Mouse (Mus musculus) stomach, postnatal 0 days (tissue): ENCODE measurements around the gene Igdcc3. TPM values are rescaled to one million over a fixed set of nuclear protein-coding genes. Genes with fewer than 3 reads are reported as not detected.

ENCODE experiments used
- ATAC-seq: fragments of 200-750 bp; cut with Nextera tagmentation; 2 replicates; pipeline ENCODE4 v1.8.0; 2017; ENCODE audit not compliant: low FRiP score, low TSS enrichment
- DNase-seq: peaks from one replicate; pipeline ENCODE4 v3.0.0-alpha.2; 2016; ENCODE audit warnings: low spot score
- H3K27ac ChIP-seq: fragments of 300-500 bp; sonication (generic); replicated peaks from 2 replicates; pipeline ENCODE4 v1.5.1; 2014; ENCODE audit warnings: mild to moderate bottlenecking, control low read depth
- H3K27me3 ChIP-seq: fragments of 300-500 bp; sonication (generic); 2 replicates; pipeline ENCODE4 v1.6.1; 2014; ENCODE audit warnings: low read length; ENCODE audit not compliant: control insufficient read depth, insufficient read depth
- H3K36me3 ChIP-seq: fragments of 300-500 bp; sonication (generic); 2 replicates; pipeline ENCODE4 v1.6.1; 2014; ENCODE audit warnings: low read length, mixed read lengths; ENCODE audit not compliant: control insufficient read depth, insufficient read depth
- H3K4me1 ChIP-seq: fragments of 300-500 bp; sonication (generic); replicated peaks from 2 replicates; pipeline ENCODE4 v1.6.1; 2014; ENCODE audit warnings: antibody characterized with exemption; ENCODE audit not compliant: control insufficient read depth, insufficient read depth
- H3K4me2 ChIP-seq: fragments of 300-500 bp; sonication (generic); replicated peaks from 2 replicates; pipeline ENCODE4 v1.6.1; 2014; ENCODE audit warnings: low read depth, mild to moderate bottlenecking, control low read depth, moderate library complexity
- H3K4me3 ChIP-seq: fragments of 300-500 bp; sonication (generic); 2 replicates; pipeline ENCODE4 v1.5.1; 2014; ENCODE audit warnings: low read depth, low read length, control low read depth
- H3K9ac ChIP-seq: fragments of 300-500 bp; sonication (generic); 2 replicates; pipeline ENCODE4 v1.6.1; 2014; ENCODE audit warnings: mild to moderate bottlenecking, low read length, control low read depth, mixed read lengths
- H3K9me3 ChIP-seq: fragments of 300-500 bp; sonication (generic); 2 replicates; pipeline ENCODE4 v1.6.1; 2016; ENCODE audit warnings: low read length; ENCODE audit not compliant: control insufficient read depth
- CTCF ChIP-seq: IDR thresholded peaks from 2 replicates; pipeline ENCODE4 v1.5.1; 2016; ENCODE audit warnings: antibody characterized with exemption, low read depth, mild to moderate bottlenecking, moderate library complexity
- EP300 ChIP-seq: optimal IDR thresholded peaks from 2 replicates; pipeline ENCODE3; 2016; ENCODE audit warnings: antibody characterized with exemption
- WGBS: fragments of 180-500 bp; shearing (Covaris S2); extraction: QIAGEN DNeasy Blood & Tissue Kit; methylation state at CpG from one replicate; pipeline ENCODE4 v1.1.7; 2014; 5-methylcytosine and 5-hydroxymethylcytosine counted together
- polyA plus RNA-seq: library from polyadenylated mRNA; unstranded; fragments of >200 nt; fragmentation: Nextera tagmentation; extraction: Ambion mirVana; gene quantifications from 2 replicates; pipeline ENCODE4 v1.2.1, GENCODE M21; 2015

Igdcc3 gene
- polyA plus RNA-seq, 1 experiment from 2014 or later: 0.32 TPM

DNA sequence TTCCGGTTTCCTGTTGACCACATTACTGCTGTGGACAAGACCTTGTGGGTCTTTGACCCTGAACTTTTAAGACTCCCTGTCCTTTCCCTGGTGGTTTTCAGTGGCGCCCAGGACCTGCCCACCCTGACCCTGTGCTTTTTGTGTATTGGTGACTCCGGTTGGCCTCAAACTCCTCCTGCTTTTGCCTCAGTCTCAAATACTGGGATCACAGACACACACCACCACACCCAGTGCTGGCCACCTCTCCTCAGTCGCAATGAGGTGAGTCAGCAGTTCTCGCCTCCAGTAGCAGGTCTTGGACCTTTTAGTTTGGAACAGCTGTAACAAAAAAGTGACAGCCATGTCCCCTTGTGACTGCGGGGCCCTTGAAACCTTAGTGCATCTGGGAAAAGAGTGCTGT lies 56.8 kb downstream of the Igdcc3 start:
- ATAC-seq (no peak), DNase-seq (no peak)
- 75% methylated on average over 6 of the region's 6 CpGs for WGBS

DNA sequence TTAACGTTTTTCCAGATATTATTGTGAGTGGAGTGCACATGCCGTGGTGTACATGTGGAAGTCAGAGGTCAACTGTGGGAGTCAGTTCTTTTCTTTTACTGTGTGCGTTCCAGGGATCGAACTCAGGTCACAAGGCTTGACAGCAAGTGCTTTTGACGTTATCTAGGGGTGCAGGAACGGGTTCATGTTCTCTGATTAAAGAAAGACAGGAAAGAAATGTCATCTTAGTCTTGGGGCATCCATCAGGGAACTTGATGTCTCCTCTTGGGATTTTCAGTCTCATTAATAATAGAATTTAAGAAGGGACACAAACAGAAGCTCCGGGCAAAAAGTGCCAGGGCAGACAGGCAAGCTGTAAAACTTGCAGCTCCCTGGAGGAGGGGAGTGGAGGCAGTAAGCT lies 58.7 kb downstream of the Igdcc3 start:
- no peaks in the 10 kb centered on the region for H3K9me3 ChIP-seq
- H3K4me3 ChIP-seq: no peak overlapping the region
- H3K9ac ChIP-seq: peak overlapping the region; percentile 9; the same call in 1 of the 2 replicates
- DNase-seq: no peak
- no peaks in the 10 kb centered on the region for H3K36me3 ChIP-seq
- H3K27me3 ChIP-seq: no peaks in the 10 kb centered on the region
- 44% methylated on average over 7 of the region's 7 CpGs for WGBS
- no peak overlapping the region for H3K4me2 ChIP-seq
- no peak for ATAC-seq
- peaks cover 5% of the 10 kb centered on the region; the same call in 1 of the 2 replicates for H3K4me1 ChIP-seq
- TF ChIP-seq EP300: no peak
- no peak for TF ChIP-seq CTCF
- H3K27ac ChIP-seq: peak overlapping the region; percentile 56

More for the DNA sequence above, 56.8 kb downstream of the Igdcc3 start:
- Histone ChIP-seq H3K27ac (no peak overlapping the region), H3K4me2 (no peak overlapping the region), H3K27me3 (no peaks in the 10 kb centered on the region), H3K4me1 (peaks cover 5% of the 10 kb centered on the region; the same call in 1 of the 2 replicates), H3K4me3 (no peak overlapping the region), H3K9me3 (no peaks in the 10 kb centered on the region), H3K9ac (no peak overlapping the region), H3K36me3 (no peaks in the 10 kb centered on the region)
- no peak for TF ChIP-seq CTCF
- no peak for TF ChIP-seq EP300

DNA sequence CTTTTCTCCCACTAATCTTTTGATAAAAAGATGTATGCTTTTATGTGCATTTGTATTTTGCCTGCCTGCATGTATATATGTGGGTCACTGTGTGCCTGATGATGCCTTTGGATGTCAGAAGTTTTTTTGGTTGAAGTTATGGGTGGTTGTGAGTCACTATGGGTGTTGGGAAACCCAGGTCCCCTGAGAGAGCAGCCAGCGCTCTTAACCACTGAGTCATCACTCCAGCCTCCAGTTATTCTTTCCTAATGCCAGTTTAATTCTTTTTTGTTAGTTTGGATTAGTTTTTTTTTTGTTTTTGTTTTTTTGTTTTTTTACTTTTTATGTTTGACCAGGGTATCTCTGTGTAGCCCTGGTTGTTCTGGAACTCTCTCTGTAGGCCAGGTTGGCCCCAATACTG lies 59.6 kb downstream of the Igdcc3 start:
- Histone ChIP-seq H3K27me3 (no peaks in the 10 kb centered on the region), H3K27ac (no peak overlapping the region), H3K9me3 (no peaks in the 10 kb centered on the region), H3K36me3 (no peaks in the 10 kb centered on the region), H3K9ac (no peak overlapping the region), H3K4me3 (no peak overlapping the region), H3K4me2 (no peak overlapping the region), H3K4me1 (peaks cover 3% of the 10 kb centered on the region; the same call in 1 of the 2 replicates)
- TF ChIP-seq CTCF: no peak
- no peak for TF ChIP-seq EP300
- DNase-seq (no peak), ATAC-seq (no peak)
- WGBS: 18% methylated on average over 1 of the region's 1 CpGs

DNA sequence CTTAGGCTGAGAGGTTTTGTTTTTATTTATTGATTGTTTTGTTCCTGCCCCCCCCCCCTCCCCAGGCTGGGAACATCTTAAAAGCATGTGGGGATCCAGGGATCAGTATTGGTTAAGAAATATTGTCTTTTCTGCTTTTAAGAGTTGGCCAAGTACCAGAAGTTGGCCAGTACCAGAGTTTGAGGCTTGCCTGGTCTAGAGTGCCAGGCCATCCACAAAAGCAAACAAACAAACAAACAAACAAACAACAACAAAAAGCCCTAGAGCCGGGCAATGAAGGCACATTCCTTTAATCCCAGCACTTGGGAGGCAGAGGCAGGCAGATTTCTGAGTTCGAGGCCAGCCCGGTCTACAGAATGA lies 60.0 kb downstream of the Igdcc3 start:
- H3K27me3 ChIP-seq: no peaks in the 10 kb centered on the region
- H3K36me3 ChIP-seq: no peaks in the 10 kb centered on the region
- H3K9ac ChIP-seq: no peak overlapping the region
- peak overlapping the region; percentile 56 for H3K27ac ChIP-seq
- no peaks in the 10 kb centered on the region; the same call in 1 of the 2 replicates for H3K4me1 ChIP-seq
- DNase-seq (no peak), ATAC-seq (no peak)
- WGBS: 40% methylated on average over 3 of the region's 3 CpGs
- no peak overlapping the region for H3K4me3 ChIP-seq
- H3K4me2 ChIP-seq: no peak overlapping the region
- no peak for TF ChIP-seq CTCF
- TF ChIP-seq EP300: no peak
- no peaks in the 10 kb centered on the region for H3K9me3 ChIP-seq

DNA sequence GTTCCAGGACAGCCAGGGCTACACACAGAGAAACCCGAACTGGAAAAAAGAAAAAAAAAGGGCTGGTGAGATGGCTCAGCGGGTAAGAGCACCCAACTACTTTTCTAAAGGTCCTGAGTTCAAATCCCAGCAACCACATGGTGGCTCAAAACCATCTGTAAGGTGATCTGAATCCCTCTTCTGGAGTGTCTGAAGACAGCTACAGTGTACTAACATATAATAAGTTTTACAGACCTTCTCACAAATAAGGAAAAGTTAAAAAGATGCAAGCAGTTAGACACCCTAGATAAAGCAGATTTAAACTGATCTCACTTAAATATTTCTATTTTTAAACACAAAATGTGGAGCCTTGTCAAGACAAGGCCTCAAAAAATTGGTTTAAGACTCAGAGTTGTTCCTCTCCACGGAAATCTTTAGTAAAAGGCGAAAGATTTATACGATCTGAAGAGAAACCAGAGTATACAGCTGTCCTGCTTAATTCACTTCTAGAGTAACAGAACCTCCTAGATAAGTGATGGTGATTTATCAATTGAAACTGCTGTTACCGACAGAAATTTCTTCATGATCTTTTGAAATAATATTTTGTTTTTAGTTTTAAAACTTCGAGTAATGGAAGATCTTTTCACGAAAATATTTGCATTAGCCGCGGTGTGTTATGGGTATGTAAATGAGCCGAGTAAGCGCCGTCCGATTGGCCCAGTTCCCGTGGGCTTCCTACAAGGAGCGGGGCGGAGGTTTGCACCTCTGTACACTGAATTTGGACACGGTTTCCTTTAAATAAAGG lies 60.6 kb downstream of the Igdcc3 start:
- no peaks in the 10 kb centered on the region for H3K9me3 ChIP-seq
- no peaks in the 10 kb centered on the region for H3K27me3 ChIP-seq
- no peaks in the 10 kb centered on the region for H3K4me1 ChIP-seq
- DNase-seq (peak; percentile 86), ATAC-seq (peak; percentile 83)
- 2% methylated on average over 18 of the region's 18 CpGs for WGBS
- peak overlapping the region; percentile 56 for H3K27ac ChIP-seq
- TF ChIP-seq EP300 (peak; percentile 90), CTCF (no peak)
- H3K4me3 ChIP-seq: peak overlapping the region; percentile 35
- H3K4me2 ChIP-seq: peak overlapping the region; percentile 47
- H3K36me3 ChIP-seq: no peaks in the 10 kb centered on the region
- H3K9ac ChIP-seq: peak overlapping the region; percentile 45; the same call in 1 of the 2 replicates

DNA sequence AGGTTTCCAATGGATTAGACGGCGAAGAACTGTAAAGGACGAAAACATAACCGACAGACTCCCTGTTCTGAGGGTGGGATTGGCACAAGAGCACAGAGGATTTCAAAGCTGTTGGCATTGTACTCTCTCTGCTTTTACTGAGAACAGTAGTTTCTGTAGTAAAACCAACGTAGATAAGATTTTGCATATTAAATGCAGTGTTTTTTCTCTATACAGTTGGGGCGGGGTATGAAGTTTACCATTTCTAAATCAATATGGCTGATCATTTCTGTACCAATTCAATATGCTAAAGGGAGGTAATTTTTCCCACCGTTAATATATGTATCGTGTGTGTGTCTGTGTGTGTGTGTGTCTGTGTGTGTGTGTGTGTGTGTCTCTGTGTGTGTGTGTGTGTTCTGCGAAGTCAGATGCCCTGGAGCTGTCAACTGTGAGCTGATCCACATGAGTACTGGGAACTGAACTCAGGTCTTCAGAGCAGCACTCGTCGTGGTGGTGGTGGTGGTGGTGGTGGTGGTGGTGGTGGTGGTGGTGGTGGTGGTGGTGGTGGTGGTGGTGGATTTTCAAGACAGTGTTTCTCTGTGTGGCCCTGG lies 61.3 kb downstream of the Igdcc3 start:
- TF ChIP-seq CTCF (no peak), EP300 (no peak)
- Histone ChIP-seq H3K27me3 (no peaks in the 10 kb centered on the region), H3K4me3 (peak overlapping the region; percentile 35), H3K4me2 (peak overlapping the region; percentile 47), H3K9ac (peak overlapping the region; percentile 45; the same call in 1 of the 2 replicates), H3K27ac (peak overlapping the region; percentile 53), H3K4me1 (no peaks in the 10 kb centered on the region), H3K9me3 (no peaks in the 10 kb centered on the region), H3K36me3 (no peaks in the 10 kb centered on the region)
- ATAC-seq (no peak), DNase-seq (no peak)
- 26% methylated on average over 11 of the region's 11 CpGs for WGBS
